Mouse (Mus musculus) activated CD4-positive, CD25-positive, alpha-beta regulatory T cell, adult 4 months (primary cell): ENCODE results near the gene Rpa2. TPM values are rescaled to one million over a fixed set of nuclear protein-coding genes. Genes with fewer than 3 reads are reported as not detected.
A peak's percentile ranks its signal among the peaks of the same experiment; 100 is the strongest.
"Not testable (repeated sequence)": the region's sequence is repeated elsewhere in the genome, so short reads cannot be mapped to it uniquely, and the experiment has no call there.

Experiments
- ATAC-seq: one replicate; pipeline ENCODE4 v1.8.0; 2017
- polyA plus RNA-seq, 2 experiments: library from polyadenylated mRNA; unstranded; fragments of 100-300 nt; shearing (Covaris generic); gene quantifications; one replicate each; pipeline ENCODE4 v1.2.1; 2017

Gene Rpa2
- 10 to 100 TPM; 54.6 to 80.3 TPM for polyA plus RNA-seq

DNA sequence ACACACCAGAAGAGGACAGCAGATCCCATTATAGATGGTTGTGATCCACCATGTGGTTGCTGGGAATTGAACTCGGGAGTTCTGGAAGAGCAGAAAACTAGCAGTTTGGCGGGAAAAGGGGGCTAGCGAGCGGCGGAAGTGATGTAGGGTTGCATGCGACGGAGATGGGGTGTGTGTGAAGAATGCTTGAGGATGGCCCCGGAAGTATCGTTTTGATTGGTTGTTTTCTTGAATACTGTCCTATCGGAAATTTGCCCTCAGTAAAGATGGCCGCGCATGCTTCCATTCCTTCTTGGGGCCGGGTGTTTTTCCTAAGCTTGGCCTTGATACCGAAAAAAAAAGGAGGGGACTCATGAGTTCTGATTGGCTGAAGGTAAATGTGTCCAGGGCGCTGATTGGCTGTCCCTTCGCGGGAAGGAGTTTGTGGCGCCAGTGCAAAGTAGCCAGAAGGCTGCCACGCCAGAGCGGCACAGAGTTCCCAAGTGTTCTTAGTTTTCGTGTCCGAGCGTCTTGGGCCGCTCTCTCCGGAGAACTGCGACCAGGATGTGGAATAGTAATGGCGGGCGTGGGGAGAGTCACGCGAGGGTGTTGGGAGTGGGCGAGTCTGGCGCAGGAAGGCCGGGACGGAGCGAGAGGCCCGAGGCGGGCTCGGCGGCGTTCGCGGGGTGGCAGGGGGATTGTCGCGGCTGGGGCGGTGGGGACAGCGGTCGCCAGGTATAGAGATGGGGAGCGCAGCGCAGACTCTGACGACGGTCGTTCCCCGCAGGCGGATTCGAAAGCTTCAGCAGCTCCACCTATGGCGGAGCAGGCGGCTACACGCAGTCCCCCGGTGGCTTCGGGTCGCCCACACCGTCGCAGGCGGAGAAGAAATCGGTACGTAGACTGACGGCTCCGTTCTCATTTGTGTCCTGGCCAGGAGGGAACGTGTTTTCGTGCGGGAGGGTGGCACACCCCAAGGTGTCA, at the start of gene Rpa2:
Gene Rpa2 (plus strand): TSS at position 419 of the 963 bp plus-strand sequence.
- ATAC-seq = peak; percentile 95

- no peak for ATAC-seq
Measured at GRCm38 (mm10) chr4:132728233-132728632, 39.9 kb upstream of the Rpa2 start.

DNA sequence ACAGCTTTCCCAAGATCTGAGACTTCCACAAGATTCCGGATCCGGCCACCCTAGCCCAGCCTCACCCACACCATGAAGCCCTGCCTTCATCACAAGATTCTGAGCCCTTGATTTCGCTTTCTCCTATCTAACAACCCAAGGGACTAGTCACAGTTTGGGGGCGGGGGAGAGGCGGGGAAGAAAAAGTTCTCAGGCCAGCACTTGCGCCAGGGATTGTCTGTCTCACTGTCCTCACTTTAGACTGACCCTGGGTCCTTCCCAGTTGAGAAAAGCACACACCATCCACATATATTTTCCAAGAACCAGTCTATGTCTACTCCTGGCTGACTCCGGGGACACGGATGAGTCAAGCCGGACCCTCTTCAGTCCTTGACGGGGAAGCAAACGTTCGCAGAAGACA, 36.5 kb upstream of the Rpa2 start:
- no peak for ATAC-seq

- peak; percentile 90 for ATAC-seq
Measured at GRCm38 (mm10) chr4:132732148-132732684, 35.9 kb upstream of the Rpa2 start, which contains the start of gene Xkr8. TSS of gene Xkr8 (minus strand) at chr4:132732546.

- ATAC-seq = no peak
Measured at GRCm38 (mm10) chr4:132733071-132733770, 34.9 kb upstream of the Rpa2 start.

- ATAC-seq = no peak
Measured at GRCm38 (mm10) chr4:132734766-132735165, 33.4 kb upstream of the Rpa2 start.

GRCm38 (mm10) chr4:132735389-132735788, 32.7 kb upstream of the Rpa2 start:
- no peak for ATAC-seq

GRCm38 (mm10) chr4:132735894-132736293, 32.2 kb upstream of the Rpa2 start:
- ATAC-seq = no peak

GRCm38 (mm10) chr4:132737154-132737553, 31.0 kb upstream of the Rpa2 start:
- ATAC-seq = not testable (repeated sequence)

- no peak for ATAC-seq
Measured at GRCm38 (mm10) chr4:132741491-132741890, 26.6 kb upstream of the Rpa2 start.

GRCm38 (mm10) chr4:132743992-132744911, 23.9 kb upstream of the Rpa2 start:
- no peak for ATAC-seq

GRCm38 (mm10) chr4:132746911-132747517, 21.1 kb upstream of the Rpa2 start:
- no peak for ATAC-seq

DNA sequence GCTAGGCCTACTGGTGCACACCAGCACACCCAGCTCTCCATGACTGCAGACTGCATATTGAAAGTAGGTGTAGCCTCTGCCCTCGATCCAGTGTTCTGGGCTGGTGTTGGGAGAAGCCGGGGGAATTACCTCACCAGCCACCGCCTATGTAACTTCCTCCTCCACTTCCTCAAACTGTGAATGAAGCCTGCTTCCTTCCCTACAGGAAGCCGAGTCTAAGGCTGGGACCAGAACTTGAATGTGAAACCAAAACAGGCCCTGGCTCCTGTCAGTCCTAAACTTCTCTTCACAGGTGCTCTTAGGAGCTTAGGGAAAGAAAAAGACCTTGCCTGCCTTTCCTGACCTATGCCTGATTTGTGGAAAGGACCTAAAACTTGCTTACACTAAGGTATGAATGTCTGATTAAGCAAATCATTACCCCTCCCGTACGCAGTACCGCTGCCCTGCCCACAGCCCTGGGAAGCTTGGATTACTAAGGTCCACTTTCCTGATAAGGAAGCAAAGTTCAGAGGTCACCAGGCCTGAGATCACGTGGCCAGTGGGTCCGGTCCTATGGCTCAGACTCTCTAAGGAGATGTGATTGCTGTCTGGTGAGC, 20.4 kb upstream of the Rpa2 start:
- peak; percentile 89 for ATAC-seq

- peak; percentile 33 for ATAC-seq
Measured at GRCm38 (mm10) chr4:132748778-132749177, 19.4 kb upstream of the Rpa2 start.

DNA sequence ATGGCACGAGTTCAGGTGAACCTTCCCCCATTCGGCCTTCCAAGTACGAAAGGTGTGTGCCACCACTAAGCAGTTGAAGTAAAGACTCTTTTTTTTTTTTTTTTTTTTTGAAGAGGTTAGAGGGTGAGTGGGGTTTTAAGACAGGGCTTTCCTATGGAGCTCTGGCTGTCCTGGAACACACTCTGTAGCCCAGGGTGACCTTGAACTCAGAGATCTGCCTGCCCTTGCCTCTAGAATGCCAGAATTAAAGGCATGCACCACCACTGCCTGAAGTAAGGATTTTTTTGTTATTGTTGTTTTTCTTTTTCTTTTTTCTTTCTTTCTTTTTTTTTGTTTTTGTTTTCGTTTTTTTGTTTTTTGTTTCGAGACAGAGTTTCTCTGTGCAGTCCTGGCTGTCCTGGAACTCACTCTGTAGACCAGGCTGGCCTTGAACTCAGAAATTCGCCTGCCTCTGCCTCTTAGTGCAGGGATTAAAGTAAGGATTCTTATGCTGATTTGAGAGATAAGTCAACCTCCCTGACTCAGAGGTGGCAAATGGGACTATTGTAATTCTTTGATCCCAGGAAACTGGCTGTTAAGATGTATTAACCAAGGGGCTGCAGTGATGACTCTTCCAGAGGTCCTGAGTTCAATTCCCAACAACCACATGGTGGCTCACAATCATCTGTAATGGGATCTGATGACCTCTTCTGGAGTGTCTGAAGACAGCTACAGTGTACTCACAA, 18.7 kb upstream of the Rpa2 start:
- ATAC-seq = no peak

DNA sequence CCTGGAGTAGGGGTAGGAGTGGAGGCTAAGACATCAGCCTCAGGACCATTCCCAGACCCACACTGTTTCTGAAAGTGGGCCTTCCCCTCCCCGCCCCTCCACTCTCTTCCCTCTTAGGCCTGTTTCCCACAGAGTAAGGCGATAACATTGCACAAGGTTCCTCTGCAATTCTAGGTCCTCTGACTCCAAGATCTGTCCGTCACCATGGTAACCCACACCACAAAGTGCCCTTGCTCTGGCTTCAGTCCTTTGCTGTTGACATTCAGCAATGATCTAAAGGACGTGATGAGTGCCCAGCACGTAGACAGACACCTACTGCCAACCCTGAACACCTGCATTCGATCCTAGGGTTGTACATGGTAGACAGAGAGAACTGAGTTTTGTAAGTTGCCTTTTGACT, 15.1 kb upstream of the Rpa2 start:
- ATAC-seq = no peak

DNA sequence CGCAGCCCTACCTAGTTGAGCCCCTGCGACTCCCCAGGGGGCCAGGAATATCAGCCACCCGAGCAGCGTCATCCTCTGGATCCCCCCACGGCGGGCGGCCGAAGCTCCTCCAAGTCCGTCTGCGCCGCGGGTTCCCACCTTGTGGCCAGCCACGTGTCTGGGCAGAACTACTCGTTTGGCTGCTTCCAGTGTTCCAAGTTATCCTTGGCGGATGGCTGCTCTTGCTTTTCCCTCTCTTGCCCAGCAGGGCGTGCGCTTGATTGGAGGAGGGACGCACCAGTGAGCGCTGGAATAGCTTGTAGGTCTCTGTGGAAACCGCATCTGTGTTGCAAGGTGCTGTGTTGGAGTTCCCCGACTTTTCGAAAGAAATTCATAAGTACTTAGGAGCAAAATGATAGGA, 11.2 kb upstream of the Rpa2 start, which contains the start of gene Smpdl3b:
Gene Smpdl3b (minus strand): TSS at position 279 of the 400 bp plus-strand sequence.
- ATAC-seq = peak; percentile 92

DNA sequence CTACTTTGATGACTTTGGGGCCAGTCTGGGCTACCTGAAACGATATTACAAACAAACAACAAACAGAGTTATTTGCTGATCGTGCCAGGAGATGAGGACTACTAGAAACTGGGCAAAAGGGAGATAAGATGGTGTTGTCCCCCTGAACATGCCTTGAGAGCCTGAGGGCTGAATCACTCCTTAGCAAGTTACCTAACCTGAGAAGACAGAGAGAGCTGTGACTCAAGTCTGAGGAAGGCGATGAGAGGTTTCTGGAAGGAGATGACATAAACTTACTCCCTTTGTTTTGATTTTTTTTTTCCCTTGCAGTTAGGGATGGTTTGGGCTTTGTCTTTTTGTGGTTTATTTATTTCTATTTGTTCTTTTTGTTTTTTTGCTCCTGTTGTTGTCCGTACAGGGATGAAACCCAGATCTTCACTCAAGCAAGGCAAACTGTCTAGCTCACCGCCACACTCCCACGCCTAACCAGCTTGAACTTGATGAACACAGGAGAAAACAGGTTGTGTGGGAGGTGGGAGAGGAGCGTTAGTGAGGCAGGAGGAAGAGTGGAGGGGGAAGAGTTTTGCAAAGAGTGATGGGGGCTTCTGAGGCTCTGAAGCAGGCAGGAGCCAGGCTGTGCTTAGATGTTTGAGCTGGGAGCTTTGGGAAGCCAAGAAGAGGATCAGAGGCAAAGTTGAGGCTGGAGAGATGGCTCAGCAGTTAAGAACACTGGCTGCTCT, 10.3 kb upstream of the Rpa2 start:
- ATAC-seq = no peak

GRCm38 (mm10) chr4:132760296-132760695, 7.8 kb upstream of the Rpa2 start:
- no peak for ATAC-seq

DNA sequence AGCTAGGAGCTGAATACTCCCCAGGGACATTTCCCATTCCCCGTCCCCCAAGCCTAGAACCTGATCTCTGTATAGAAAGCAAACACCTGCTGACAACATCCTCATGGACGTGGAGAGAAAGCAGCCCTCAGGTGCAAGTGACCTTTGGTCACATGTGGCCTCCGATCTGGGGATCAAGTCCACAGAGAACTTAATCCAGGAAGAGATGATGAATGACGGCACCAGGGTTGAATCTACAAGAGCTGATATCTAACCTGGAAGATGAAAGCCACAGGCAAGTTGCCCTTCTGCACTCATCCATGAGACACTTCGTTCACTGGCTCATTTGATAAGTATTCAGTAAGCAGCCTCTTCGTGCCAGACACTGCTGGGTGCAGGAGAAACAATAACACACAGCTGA, 5.5 kb upstream of the Rpa2 start:
- ATAC-seq = no peak
